Comparison of ENCODE assay signal across 8 mouse cellular contexts in the genomic region with DNA sequence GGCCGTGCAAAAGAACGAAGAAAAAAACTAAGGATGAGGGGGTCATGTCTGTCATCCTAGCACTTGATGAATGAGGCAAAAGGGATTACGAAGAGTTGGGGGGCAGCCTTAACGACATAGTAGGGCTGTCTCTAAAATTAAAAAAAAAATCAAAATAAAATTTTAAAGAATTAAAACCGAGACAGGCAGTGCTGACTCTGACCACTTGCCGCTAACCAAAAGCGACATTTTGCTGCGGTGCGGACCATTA. TPM values are rescaled to one million over a fixed set of nuclear protein-coding genes. Genes with fewer than 3 reads are reported as not detected.
DNase-seq lines count a peak whose midpoint lies in the region; ATAC-seq and TF ChIP-seq lines count a peak whose summit lies in the region.

No protein-coding gene starts in this region.

- no peaks in the 10 kb centered on the region for H3K9me3 ChIP-seq in kidney, embryonic 16.5 days (ENCODE audit: low read length)
- no peaks in the 10 kb centered on the region for H3K9me3 ChIP-seq in embryonic facial prominence, embryonic 10.5 days
- H3K9me3 ChIP-seq in hindbrain, postnatal 0 days (ENCODE audit: low read length), result no peaks in the 10 kb centered on the region
- H3K9me3 ChIP-seq in midbrain, postnatal 0 days (ENCODE audit: low read length), result no peaks in the 10 kb centered on the region

- TF ChIP-seq CTCF in hindbrain, postnatal 0 days (IDR thresholded peaks at IDR 0.05; ENCODE audit: low read depth), result no peak
- TF ChIP-seq CTCF in midbrain, postnatal 0 days (IDR thresholded peaks at IDR 0.05), result no peak

- no peak for DNase-seq in kidney, adult 11 months
- no peak for DNase-seq in embryonic facial prominence, embryonic 10.5 days (ENCODE audit: low spot score)
- DNase-seq in hindbrain, postnatal 0 days (ENCODE audit: low spot score), result no peak
- DNase-seq in midbrain, postnatal 0 days (ENCODE audit: low spot score), result no peak
- DNase-seq in adrenal gland, adult 18-20 months (ENCODE audit: low spot score in 2 of 2), result no peak
- DNase-seq in MN1 (ENCODE audit: low spot score), result no peak
- no peak for DNase-seq in cerebellum, postnatal 25 days

- H3K27me3 ChIP-seq in kidney, embryonic 16.5 days (ENCODE audit: insufficient read depth, low read length), result no peaks in the 10 kb centered on the region
- no peaks in the 10 kb centered on the region for H3K27me3 ChIP-seq in embryonic facial prominence, embryonic 10.5 days (replicated peaks; ENCODE audit: low read depth, poor library complexity, severe bottlenecking)
- H3K27me3 ChIP-seq in hindbrain, postnatal 0 days (ENCODE audit: insufficient read depth, low read length), result no peaks in the 10 kb centered on the region
- H3K27me3 ChIP-seq in midbrain, postnatal 0 days (ENCODE audit: insufficient read depth, low read length), result no peaks in the 10 kb centered on the region

- peak overlapping the region; percentile 84 for H3K4me3 ChIP-seq in kidney, embryonic 16.5 days (ENCODE audit: low read length)
- peak overlapping the region; percentile 90 for H3K4me3 ChIP-seq in embryonic facial prominence, embryonic 10.5 days
- H3K4me3 ChIP-seq in hindbrain, postnatal 0 days (ENCODE audit: low read length), result peak overlapping the region; percentile 85
- H3K4me3 ChIP-seq in midbrain, postnatal 0 days (ENCODE audit: low read depth, low read length), result peak overlapping the region; percentile 81

- peaks cover 37% of the 10 kb centered on the region for H3K4me1 ChIP-seq in kidney, embryonic 16.5 days (ENCODE audit: insufficient read depth, low read length)
- peaks cover 51% of the 10 kb centered on the region for H3K4me1 ChIP-seq in embryonic facial prominence, embryonic 10.5 days
- peaks cover 16% of the 10 kb centered on the region for H3K4me1 ChIP-seq in hindbrain, postnatal 0 days (ENCODE audit: insufficient read depth, low read length)
- H3K4me1 ChIP-seq in midbrain, postnatal 0 days (ENCODE audit: insufficient read depth, low read length), result peaks cover 11% of the 10 kb centered on the region

- H3K4me2 ChIP-seq in kidney, embryonic 16.5 days (replicated peaks; ENCODE audit: low read depth, low read length), result peak overlapping the region; percentile 82
- H3K4me2 ChIP-seq in hindbrain, postnatal 0 days (ENCODE audit: low read depth, low read length), result peak overlapping the region; percentile 65
- peak overlapping the region; percentile 73 for H3K4me2 ChIP-seq in midbrain, postnatal 0 days (ENCODE audit: low read depth, low read length, poor library complexity, severe bottlenecking)

- H3K9ac ChIP-seq in kidney, embryonic 16.5 days (replicated peaks; ENCODE audit: low read length), result peak overlapping the region; percentile 68
- H3K9ac ChIP-seq in hindbrain, postnatal 0 days (replicated peaks; ENCODE audit: low read length), result peak overlapping the region; percentile 51
- H3K9ac ChIP-seq in midbrain, postnatal 0 days (replicated peaks; ENCODE audit: low read length, poor library complexity, severe bottlenecking), result peak overlapping the region; percentile 62

- under 1% methylated on average over 9 of the region's 9 CpGs for WGBS in kidney, embryonic 16.5 days
- 4% methylated on average over 9 of the region's 9 CpGs for WGBS in embryonic facial prominence, embryonic 10.5 days
- 1% methylated on average over 9 of the region's 9 CpGs for WGBS in hindbrain, postnatal 0 days
- WGBS in midbrain, postnatal 0 days, result under 1% methylated on average over 9 of the region's 9 CpGs

- H3K27ac ChIP-seq in kidney, embryonic 16.5 days (ENCODE audit: low read length), result peak overlapping the region; percentile 98
- peak overlapping the region; percentile 96 for H3K27ac ChIP-seq in embryonic facial prominence, embryonic 10.5 days (replicated peaks)
- H3K27ac ChIP-seq in hindbrain, postnatal 0 days, result peak overlapping the region; percentile 90
- H3K27ac ChIP-seq in midbrain, postnatal 0 days (ENCODE audit: low read depth, low read length), result peak overlapping the region; percentile 81

- ATAC-seq in kidney, embryonic 16.5 days (ENCODE audit: low FRiP score, low TSS enrichment), result no peak
- ATAC-seq in hindbrain, postnatal 0 days, result no peak
- ATAC-seq in midbrain, postnatal 0 days (ENCODE audit: low FRiP score), result no peak

- H3K36me3 ChIP-seq in kidney, embryonic 16.5 days (ENCODE audit: insufficient read depth, low read length), result no peaks in the 10 kb centered on the region
- H3K36me3 ChIP-seq in embryonic facial prominence, embryonic 10.5 days (replicated peaks), result peaks cover 20% of the 10 kb centered on the region
- H3K36me3 ChIP-seq in hindbrain, postnatal 0 days (ENCODE audit: insufficient read depth, low read length), result no peaks in the 10 kb centered on the region
- H3K36me3 ChIP-seq in midbrain, postnatal 0 days (ENCODE audit: insufficient read depth, low read length), result no peaks in the 10 kb centered on the region

RNA-seq across cellular contexts. Expression of a gene that starts 1.0 kb away (rescaled TPM):
- 30.8 and 93.6 TPM in 2 replicates for polyA plus RNA-seq in kidney, embryonic 16.5 days (2015; fragmentation: Nextera tagmentation; extraction: Ambion mirVana)
- polyA plus RNA-seq in embryonic facial prominence, embryonic 10.5 days (2016; fragmentation: Nextera tagmentation; extraction: Ambion mirVana), result 198 TPM in 2 replicates
- total RNA-seq in hindbrain, postnatal 0 days (2014; rRNA removed), result 128 and 156 TPM in 2 replicates
- 94.3 and 95.5 TPM in 2 replicates for polyA plus RNA-seq in hindbrain, postnatal 0 days (2015; fragmentation: Nextera tagmentation; extraction: Ambion mirVana)
- 124 and 146 TPM in 2 replicates for total RNA-seq in midbrain, postnatal 0 days (2014; rRNA removed)
- polyA plus RNA-seq in midbrain, postnatal 0 days (2015; fragmentation: Nextera tagmentation; extraction: Ambion mirVana), result 90.5 and 93.3 TPM in 2 replicates
- total RNA-seq in adrenal gland, adult 18-20 months (2021), result 100 to 1,000 TPM; 134 to 140 TPM

RNA-seq across cellular contexts. Expression of a gene that starts 15.8 kb away (rescaled TPM):
- polyA plus RNA-seq in kidney, embryonic 16.5 days (2015; fragmentation: Nextera tagmentation; extraction: Ambion mirVana), result 4.2 and 4.8 TPM in 2 replicates
- polyA plus RNA-seq in embryonic facial prominence, embryonic 10.5 days (2016; fragmentation: Nextera tagmentation; extraction: Ambion mirVana), result 5.7 and 6.4 TPM in 2 replicates
- total RNA-seq in hindbrain, postnatal 0 days (2014; rRNA removed), result 0.54 and 2.2 TPM in 2 replicates
- polyA plus RNA-seq in hindbrain, postnatal 0 days (2015; fragmentation: Nextera tagmentation; extraction: Ambion mirVana), result 1.1 TPM in 2 replicates
- 2.0 and 2.7 TPM in 2 replicates for total RNA-seq in midbrain, postnatal 0 days (2014; rRNA removed)
- 1.7 and 1.8 TPM in 2 replicates for polyA plus RNA-seq in midbrain, postnatal 0 days (2015; fragmentation: Nextera tagmentation; extraction: Ambion mirVana)
- total RNA-seq in adrenal gland, adult 18-20 months (2021), result 1 to 10 TPM; 2.6 to 3.0 TPM

RNA-seq across cellular contexts. Expression of a gene that starts 18.9 kb away (rescaled TPM):
- polyA plus RNA-seq in kidney, embryonic 16.5 days (2015; fragmentation: Nextera tagmentation; extraction: Ambion mirVana), result 8.7 and 10.4 TPM in 2 replicates
- polyA plus RNA-seq in embryonic facial prominence, embryonic 10.5 days (2016; fragmentation: Nextera tagmentation; extraction: Ambion mirVana), result 10.9 and 14.1 TPM in 2 replicates
- total RNA-seq in hindbrain, postnatal 0 days (2014; rRNA removed), result 7.3 and 11.4 TPM in 2 replicates
- polyA plus RNA-seq in hindbrain, postnatal 0 days (2015; fragmentation: Nextera tagmentation; extraction: Ambion mirVana), result 3.6 and 4.0 TPM in 2 replicates
- total RNA-seq in midbrain, postnatal 0 days (2014; rRNA removed), result 4.0 and 6.2 TPM in 2 replicates
- 4.6 and 4.9 TPM in 2 replicates for polyA plus RNA-seq in midbrain, postnatal 0 days (2015; fragmentation: Nextera tagmentation; extraction: Ambion mirVana)
- 1 to 10 TPM; 1.8 to 2.1 TPM for total RNA-seq in adrenal gland, adult 18-20 months (2021)

RNA-seq across cellular contexts. Expression of a gene that starts 18.9 kb away (rescaled TPM):
- 113 and 117 TPM in 2 replicates for polyA plus RNA-seq in kidney, embryonic 16.5 days (2015; fragmentation: Nextera tagmentation; extraction: Ambion mirVana)
- polyA plus RNA-seq in embryonic facial prominence, embryonic 10.5 days (2016; fragmentation: Nextera tagmentation; extraction: Ambion mirVana), result 84.8 and 88.2 TPM in 2 replicates
- 39.5 and 43.2 TPM in 2 replicates for total RNA-seq in hindbrain, postnatal 0 days (2014; rRNA removed)
- polyA plus RNA-seq in hindbrain, postnatal 0 days (2015; fragmentation: Nextera tagmentation; extraction: Ambion mirVana), result 68.3 and 69.1 TPM in 2 replicates
- 27.8 and 32.4 TPM in 2 replicates for total RNA-seq in midbrain, postnatal 0 days (2014; rRNA removed)
- polyA plus RNA-seq in midbrain, postnatal 0 days (2015; fragmentation: Nextera tagmentation; extraction: Ambion mirVana), result 73.1 and 76.9 TPM in 2 replicates
- 10 to 100 TPM; 49.7 to 54.4 TPM for total RNA-seq in adrenal gland, adult 18-20 months (2021)

RNA-seq across cellular contexts. Expression of a gene that starts 31.5 kb away (rescaled TPM):
- 86.5 and 89.2 TPM in 2 replicates for polyA plus RNA-seq in kidney, embryonic 16.5 days (2015; fragmentation: Nextera tagmentation; extraction: Ambion mirVana)
- 79.8 and 84.9 TPM in 2 replicates for polyA plus RNA-seq in embryonic facial prominence, embryonic 10.5 days (2016; fragmentation: Nextera tagmentation; extraction: Ambion mirVana)
- 389 and 721 TPM in 2 replicates for total RNA-seq in hindbrain, postnatal 0 days (2014; rRNA removed)
- 159 and 171 TPM in 2 replicates for polyA plus RNA-seq in hindbrain, postnatal 0 days (2015; fragmentation: Nextera tagmentation; extraction: Ambion mirVana)
- 264 and 275 TPM in 2 replicates for total RNA-seq in midbrain, postnatal 0 days (2014; rRNA removed)
- polyA plus RNA-seq in midbrain, postnatal 0 days (2015; fragmentation: Nextera tagmentation; extraction: Ambion mirVana), result 152 and 157 TPM in 2 replicates
- 100 to 1,000 TPM in 1 of 2 experiments, 10 to 100 TPM in 1; 94.5 to 102 TPM for total RNA-seq in adrenal gland, adult 18-20 months (2021)
